Mouse (Mus musculus) R1 (cell line): ENCODE results near the gene Tgfbr2.
A peak's percentile ranks its signal among the peaks of the same experiment; 100 is the strongest.

ENCODE experiments used
- DNase-seq: peaks from one replicate; pipeline ENCODE4 v3.0.0-alpha.2; 2018; ENCODE audit warnings: low read depth, low spot score

Tgfbr2 gene

DNA sequence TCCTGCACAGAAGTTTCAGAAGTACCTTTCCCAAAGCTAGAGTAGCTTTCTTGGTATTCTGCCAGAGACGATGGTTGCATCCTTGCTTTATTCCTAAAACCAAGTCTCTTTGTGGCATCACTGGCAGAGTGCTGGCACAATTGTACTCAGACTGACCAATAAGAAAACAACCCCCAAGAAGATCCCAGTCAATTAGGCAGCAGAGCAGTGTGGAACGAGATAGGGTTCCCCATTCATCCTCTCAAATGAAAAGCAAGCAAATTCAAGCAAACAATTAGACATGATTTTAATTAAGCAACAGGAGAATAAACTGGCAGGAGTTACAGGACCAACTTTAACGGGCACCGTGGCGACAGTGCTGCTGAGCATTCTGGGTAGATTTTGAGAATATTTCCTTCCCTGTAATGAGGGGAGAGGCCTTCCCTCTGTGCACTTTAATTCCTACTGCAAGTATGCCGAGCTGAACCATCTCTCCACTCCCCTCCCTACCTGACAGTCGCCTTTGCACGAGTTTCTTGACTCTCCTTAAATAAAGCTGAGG, 56.8 kb downstream of the Tgfbr2 start:
- DNase-seq, result no peak

GRCm38 (mm10) chr9:116115875-116116274, 59.3 kb downstream of the Tgfbr2 start:
- DNase-seq, result no peak

- DNase-seq, result no peak
Measured at GRCm38 (mm10) chr9:116114339-116114738, 60.8 kb downstream of the Tgfbr2 start.

DNA sequence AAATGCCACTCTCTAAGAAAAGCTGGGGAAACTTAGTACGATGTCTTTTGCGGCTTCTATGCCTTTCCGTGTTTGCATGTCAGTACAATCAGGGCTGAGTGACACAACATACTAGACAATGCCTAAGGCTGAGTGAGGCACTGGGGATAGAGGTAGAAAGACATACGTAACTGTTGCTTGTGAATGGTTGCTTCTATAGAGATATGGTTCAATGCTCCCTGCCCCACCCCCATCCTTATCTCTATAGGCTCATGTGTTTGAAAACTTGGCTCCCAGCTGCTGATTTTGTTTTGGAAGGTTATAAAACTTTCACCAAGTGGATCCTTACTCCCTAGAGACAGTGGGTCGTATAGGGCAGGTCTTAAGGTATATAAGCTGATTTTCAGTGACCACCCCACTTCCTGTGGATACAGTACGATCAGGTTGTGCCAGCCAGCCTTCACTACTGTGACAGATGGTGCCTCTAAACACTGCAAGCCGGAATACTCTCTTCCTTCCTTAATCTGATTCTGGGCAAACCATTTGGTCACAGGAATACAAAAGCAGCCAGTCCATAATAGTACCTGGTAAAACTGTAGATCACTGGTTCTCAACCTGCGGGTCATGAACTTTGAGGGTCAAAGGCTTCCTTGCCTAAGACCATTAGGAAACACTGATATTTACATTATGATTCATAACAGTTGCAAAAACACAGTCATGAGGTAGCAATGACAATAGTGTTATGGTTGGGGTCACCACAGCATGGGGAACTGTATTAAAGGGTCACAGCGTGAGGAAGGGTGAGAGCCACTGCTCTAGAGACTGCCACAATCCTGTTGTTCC, 63.8 kb downstream of the Tgfbr2 start:
- no peak for DNase-seq

- DNase-seq, result no peak
Measured at GRCm38 (mm10) chr9:116108729-116109128, 66.4 kb downstream of the Tgfbr2 start.

DNA sequence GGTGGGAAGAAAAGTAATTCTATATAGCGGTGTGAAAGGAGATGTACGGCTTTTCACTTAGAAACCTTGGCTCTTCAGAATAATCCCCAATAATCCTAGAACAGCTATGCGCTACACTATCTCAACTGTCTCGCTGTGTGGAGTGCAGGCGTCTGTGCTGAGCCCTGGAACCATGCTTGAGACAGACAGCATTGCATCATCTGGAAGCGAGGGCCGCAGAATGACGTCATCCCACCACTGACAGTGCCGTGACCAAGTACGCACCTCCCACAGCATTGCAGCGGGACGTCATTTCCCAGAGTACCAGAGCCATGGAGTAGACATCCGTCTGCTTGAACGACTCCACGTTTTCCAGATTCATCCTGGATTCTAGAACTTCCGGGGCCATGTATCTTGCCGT, 70.4 kb downstream of the Tgfbr2 start:
- DNase-seq, result peak; percentile 18

DNA sequence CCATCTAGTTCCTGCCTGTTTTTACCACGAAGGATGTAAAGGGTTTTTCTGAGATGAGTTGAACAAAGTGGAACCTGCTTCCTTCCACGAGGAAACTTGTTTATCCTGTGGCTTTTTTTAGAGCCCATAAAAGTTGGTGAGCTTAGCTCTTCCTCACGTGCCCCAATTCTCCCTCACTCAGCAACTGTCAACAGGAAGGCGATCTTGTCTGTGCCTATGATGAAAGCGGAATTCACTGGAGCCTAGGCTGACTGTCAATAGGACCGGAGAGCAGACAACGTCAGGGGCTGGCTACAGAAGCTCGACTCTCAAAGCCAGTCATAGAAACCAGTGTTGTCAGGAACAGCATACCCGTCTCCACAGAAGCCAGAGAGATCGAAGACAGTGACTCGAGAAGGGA, 73.3 kb downstream of the Tgfbr2 start:
- no peak for DNase-seq

GRCm38 (mm10) chr9:116100015-116100414, 75.1 kb downstream of the Tgfbr2 start:
- DNase-seq, result no peak

DNA sequence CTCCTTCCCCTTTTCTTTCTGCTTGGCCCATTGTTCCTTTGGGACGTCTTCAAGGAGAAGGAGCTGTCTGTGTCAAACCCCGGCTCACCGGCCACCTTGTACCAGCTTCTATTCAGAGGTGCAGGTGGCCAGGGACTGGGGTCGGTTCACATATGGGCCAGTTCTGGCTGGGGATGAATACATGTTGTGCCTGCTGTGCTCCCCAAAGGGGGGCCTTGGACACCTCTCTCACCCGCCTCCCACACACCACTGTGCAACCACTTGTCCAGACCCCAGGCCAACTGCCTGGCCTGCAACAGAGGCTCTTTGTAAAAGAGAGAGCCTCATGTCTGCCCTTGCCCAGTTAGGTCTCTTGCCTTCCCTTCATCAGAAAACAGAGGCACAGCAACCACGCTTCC, 75.6 kb downstream of the Tgfbr2 start:
- no peak for DNase-seq

DNA sequence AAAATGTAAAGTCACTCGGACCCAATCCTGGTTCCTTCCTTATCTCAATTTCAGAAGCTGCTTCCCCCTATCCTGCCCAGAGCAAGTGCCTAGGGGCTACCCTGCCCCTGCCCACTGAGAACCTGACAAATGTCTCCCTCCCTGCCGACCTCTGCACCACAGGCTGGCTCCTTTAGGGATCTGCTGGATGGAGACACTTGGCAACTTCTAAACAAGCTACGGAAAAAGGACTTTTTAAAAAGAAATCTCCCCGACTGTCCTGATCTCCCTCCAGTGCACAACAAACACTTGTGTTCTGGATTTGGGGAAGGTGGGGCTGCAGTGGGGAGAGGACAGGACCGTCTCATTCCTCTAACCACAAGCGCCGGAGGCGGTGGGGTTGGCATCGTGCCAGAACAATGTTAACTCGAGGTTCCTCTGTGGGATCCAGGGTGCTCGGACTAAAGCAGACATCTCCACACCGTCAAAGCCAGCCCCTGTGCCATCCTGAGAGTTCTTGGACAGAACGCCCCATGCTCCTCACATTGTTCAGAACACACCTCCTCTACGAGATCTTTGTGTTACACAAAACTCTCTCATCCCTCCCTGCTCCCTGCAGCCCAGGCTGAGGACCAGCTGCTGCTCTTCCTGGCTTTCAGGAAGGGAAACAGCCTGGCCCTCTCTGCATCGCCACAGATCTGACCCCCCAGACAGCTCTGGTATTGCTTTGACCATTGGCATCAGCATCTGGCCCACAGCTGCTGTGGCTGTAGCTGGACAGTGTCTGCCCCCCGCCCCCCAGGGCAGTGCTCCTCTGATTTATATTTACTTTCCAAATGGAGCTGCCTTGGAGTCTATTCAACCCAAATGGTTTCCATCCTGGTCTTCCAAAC, 76.2 kb downstream of the Tgfbr2 start:
- DNase-seq, result no peak

DNA sequence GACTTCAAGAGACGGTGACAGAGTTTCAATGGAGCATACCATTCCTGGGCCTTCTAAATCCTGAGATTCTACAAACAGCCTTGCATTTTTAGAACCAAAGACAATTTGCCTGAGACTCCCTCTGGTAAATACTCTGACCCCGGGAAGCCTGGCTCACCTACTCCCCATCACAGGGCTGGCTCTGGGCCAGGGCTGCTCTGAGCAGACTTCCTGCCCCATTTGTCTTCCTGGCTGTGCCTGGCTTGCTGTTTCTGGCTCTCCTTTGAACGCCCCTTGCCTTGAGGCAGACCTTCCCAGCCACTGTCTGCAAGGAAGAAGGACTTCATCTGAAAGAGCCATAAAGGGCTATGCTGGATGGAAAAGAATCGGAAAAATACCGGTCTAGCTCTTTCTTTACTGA, 83.2 kb downstream of the Tgfbr2 start:
- no peak for DNase-seq

DNA sequence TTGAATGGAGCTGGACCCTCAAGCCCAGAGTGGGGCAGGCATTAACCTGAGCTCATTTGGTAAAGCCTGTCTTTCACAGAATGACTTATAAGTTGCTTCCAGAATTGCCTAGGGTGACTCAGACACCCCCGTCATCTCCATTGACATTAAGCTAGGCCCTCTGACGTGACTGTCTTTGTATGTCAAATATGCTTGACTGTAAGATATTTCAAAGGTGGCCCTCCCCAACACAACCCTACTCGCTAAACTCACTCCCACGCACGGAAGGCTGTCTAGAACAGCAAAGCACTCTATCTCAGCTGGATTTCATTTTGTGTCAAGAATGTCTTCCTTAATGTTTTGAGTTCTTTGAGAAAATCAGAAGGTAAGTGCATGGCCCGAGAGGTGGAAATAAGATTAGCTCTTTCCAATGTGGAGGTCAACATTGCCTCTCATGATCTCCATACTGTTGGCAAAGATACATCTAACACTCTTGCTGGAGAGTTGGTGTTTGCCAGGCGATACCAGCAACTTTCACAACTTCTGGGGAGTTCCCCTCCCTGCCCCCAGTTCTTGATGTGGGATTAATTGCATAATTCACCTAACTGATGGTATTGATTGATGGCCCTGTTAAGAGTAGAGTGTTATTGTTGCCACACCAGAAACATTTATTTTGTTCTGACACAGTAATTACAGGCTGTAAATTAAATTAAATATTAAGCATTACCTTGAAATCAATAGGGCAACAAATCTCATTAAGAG, 83.9 kb downstream of the Tgfbr2 start:
- no peak for DNase-seq

DNA sequence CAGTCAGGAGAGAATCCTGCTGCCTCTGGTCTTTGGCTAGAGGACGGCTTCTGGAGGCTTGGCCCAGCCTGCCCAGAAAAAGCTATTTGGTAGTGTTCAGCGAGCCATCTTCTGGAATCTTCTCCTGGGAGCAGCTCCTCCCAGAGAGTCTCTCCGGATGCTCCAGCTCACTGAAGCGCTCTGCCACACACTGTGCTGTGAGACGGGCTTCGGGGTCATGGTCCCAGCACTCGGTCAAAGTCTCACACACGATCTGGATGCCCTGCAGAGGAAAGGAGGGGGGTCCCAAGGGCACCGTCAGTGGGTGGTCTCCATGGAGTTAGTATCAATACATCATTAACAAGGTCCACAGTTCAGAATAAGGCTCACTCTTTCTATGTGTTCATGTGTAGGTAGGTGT, 84.9 kb downstream of the Tgfbr2 start:
- DNase-seq, result no peak

DNA sequence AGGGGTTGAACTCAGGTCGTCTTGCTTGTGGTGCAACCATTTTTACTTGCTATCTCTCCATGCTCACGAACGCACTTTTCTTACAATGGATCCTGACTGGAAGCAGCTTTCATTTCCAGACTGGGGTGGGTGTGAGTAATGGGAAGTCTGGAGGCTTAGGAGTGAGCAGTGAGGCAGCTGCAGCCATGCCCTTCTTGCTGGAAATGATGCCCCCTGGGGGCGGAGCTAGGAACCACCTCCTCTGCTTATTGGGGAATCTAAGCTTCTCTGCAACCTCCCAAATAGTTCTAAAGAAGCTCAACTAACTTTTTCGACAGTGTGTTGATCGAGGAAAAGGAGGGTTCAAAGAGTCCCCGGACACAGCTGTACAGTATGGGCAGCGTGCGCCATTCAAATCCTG, 86.2 kb downstream of the Tgfbr2 start:
- peak; percentile 21 for DNase-seq

GRCm38 (mm10) chr9:116087880-116088279, 87.3 kb downstream of the Tgfbr2 start:
- DNase-seq, result peak; percentile 89

GRCm38 (mm10) chr9:116087263-116087662, 87.9 kb downstream of the Tgfbr2 start:
- no peak for DNase-seq

DNA sequence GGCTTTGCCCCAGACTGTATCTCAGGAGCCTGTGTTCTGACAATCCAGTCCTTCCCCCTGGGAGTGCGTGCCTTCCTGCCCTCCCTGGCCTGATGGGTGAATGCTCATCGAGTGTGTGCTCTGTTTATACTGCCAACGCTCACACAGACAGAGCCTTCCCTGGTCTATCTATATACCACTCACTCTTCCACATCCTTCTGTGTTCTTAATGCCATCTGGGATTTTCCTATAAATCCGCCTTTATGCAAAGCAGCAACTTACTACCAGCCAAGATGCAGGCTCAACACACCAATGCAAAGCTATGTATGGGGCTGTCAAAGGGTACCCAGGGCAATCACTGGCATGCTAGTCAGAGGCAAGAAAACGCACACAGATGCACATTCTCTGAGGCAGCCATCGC, 89.2 kb downstream of the Tgfbr2 start:
- no peak for DNase-seq

DNA sequence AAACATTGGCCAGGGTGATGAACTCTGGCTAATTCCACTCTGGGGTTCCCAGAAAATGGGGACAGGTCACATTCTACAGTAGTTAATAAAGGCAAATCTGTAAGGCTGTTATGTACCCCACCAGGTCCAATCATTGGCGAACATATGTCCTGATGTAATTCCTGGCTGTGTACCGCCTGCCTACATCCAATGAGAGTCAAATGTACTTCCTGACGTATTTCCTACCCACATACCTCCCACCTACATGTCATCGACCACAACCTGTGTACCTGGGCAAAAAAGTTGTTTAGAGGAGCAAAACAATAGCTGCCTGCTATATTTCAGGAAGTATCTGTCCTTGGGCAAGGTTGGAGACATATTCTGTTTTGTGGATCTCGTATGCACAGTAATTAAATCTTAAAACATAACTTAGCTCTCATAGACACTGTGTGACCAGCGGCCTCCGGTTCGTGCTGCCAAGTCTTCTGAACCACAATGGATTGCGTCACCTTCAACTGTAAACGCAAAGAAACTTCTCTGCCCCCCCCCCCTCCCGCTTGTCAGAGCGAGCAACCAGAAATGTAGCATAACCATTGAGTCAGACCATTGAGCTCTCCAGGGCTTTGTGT, 90.7 kb downstream of the Tgfbr2 start:
- peak; percentile 16 for DNase-seq

DNA sequence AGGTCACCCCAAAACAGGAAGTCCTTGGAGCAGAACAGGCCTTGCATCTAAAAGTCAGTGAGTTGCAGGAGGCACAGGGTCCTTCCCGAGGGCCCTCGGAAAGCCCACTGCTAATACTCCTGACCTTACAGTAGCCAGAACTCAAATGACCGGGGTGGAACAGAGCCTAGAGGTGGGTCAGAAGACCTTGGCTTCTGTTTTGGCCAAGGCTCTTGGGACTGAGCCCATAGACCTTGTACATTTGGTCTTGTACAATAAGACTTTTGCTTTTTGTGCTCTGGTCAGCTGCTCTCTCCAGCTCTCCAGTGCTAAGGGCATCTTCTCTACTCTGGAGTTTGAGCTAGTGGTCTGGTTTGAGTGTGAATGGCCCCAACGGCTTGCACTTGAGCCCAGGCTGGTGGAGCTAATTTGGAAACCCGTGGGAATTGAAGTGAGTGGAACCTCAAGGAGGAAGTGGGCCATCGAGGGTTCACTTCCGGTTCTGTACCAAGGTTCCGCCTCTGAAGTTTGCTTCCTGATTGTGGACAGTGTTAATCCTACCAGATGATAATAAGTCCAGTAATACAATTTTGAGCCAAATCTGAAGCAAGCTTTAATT, 91.3 kb downstream of the Tgfbr2 start:
- no peak for DNase-seq

DNA sequence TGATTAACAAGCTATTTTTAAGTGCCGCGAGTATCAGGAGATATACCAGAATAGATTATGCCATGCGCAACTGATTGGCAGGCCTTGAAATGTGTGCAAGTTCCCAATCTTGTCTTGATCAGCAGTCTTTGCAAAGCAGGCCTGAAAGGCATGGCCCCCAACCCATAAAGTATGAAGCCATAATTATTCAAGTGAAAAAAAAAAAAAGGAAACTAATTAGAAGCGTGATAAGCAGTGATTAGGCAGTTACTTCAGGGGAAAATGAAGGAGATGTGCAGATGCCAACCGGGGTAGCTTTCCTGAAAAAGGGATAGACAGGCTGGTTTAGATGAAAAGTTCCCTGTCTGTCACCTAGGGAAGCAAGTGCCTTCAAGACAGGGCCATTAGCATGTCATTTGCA, 91.9 kb downstream of the Tgfbr2 start:
- DNase-seq, result no peak

- DNase-seq, result no peak
Measured at GRCm38 (mm10) chr9:116081781-116082180, 93.4 kb downstream of the Tgfbr2 start.
